Comparison of ENCODE assay signal across 8 mouse cellular contexts in the genomic region with DNA sequence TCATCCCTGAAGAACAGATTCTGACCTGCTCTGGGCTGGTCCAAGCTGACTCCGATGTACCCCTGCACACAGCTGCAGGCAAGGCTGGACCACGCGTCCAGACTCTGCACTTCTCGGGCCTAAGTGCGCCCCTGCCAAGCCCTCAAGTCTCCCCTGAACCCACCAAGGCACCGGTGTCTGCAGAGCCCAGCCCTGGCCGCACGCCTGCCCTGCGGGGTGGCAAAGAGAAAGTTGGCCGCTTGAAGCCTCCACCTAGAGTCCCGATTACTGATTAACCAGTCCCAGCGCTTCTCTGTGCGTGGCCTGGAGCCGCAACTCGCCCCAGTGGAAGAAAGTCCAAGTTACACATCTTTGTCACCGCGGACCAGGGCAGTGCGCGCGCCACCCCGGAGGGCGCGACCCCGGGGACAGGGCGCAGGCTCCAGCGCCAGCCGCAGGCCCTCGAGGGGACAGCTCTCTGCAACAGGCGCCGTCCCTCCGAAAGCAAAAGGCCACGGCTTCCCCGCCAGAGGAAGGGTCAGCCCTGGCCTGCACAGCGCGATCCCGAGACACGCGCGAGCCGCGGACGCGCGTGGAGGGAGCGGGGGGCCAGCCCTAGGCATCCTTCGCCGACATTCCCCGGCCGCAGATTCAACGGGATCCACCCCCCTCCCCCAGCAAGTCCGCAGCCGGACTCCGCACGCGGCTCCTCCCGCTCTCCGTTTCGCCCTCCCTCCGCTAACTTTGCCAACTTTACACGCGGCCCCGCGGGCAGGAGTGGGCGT. TPM values are rescaled to one million over a fixed set of nuclear protein-coding genes. Genes with fewer than 3 reads are reported as not detected.
DNase-seq lines count a peak whose midpoint lies in the region; ATAC-seq and TF ChIP-seq lines count a peak whose summit lies in the region.

No protein-coding gene starts in this region.

- H3K27me3 ChIP-seq in thymus, adult 2 months (ENCODE audit: control insufficient read depth, insufficient read depth, low read length) = no peaks in the 10 kb centered on the region
- no peaks in the 10 kb centered on the region for H3K27me3 ChIP-seq in intestine, embryonic 16.5 days (replicated peaks; ENCODE audit: control insufficient read depth, insufficient read depth, low read length)
- H3K27me3 ChIP-seq in liver, embryonic 16.5 days (ENCODE audit: control insufficient read depth, insufficient read depth, low read depth, low read length) = peaks cover 13% of the 10 kb centered on the region
- no peaks in the 10 kb centered on the region for H3K27me3 ChIP-seq in stomach, embryonic 16.5 days (ENCODE audit: control insufficient read depth, insufficient read depth, low read length)

- peaks cover 5% of the 10 kb centered on the region for H3K4me1 ChIP-seq in thymus, adult 2 months (replicated peaks; ENCODE audit: control insufficient read depth, insufficient read depth, low read length)
- peaks cover 9% of the 10 kb centered on the region; the same call in 1 of the 2 replicates for H3K4me1 ChIP-seq in embryonic fibroblast, embryonic 13.5 days (ENCODE audit: control insufficient read depth, insufficient read depth, low read length)
- H3K4me1 ChIP-seq in intestine, embryonic 16.5 days (ENCODE audit: control insufficient read depth, insufficient read depth, low read length) = peaks cover 23% of the 10 kb centered on the region
- H3K4me1 ChIP-seq in liver, embryonic 16.5 days (ENCODE audit: control insufficient read depth, low read depth, low read length) = peaks cover 5% of the 10 kb centered on the region; the same call in 1 of the 2 replicates
- peaks cover 39% of the 10 kb centered on the region for H3K4me1 ChIP-seq in stomach, embryonic 16.5 days (ENCODE audit: control insufficient read depth, insufficient read depth, low read length)

- DNase-seq in thymus, adult 2 months = no peak
- DNase-seq in thymus, adult 18-20 months = no peak
- no peak for DNase-seq in right cerebral cortex, postnatal 4 days

- WGBS in thymus, adult 2 months = 4% methylated on average over 62 of the region's 64 CpGs
- 1% methylated on average over 64 of the region's 64 CpGs for WGBS in intestine, embryonic 16.5 days
- 2% methylated on average over 64 of the region's 64 CpGs for WGBS in liver, embryonic 16.5 days (ENCODE audit: insufficient replicate concordance)
- 2% methylated on average over 62 of the region's 64 CpGs for WGBS in stomach, embryonic 16.5 days

- no peaks in the 10 kb centered on the region for H3K36me3 ChIP-seq in thymus, adult 2 months (ENCODE audit: control insufficient read depth, insufficient read depth, low read length)
- H3K36me3 ChIP-seq in intestine, embryonic 16.5 days (ENCODE audit: control insufficient read depth, insufficient read depth, low read length) = no peaks in the 10 kb centered on the region
- no peaks in the 10 kb centered on the region for H3K36me3 ChIP-seq in liver, embryonic 16.5 days (ENCODE audit: control insufficient read depth, insufficient read depth)
- H3K36me3 ChIP-seq in stomach, embryonic 16.5 days (ENCODE audit: control insufficient read depth, insufficient read depth, low read length) = no peaks in the 10 kb centered on the region

- H3K4me3 ChIP-seq in thymus, adult 2 months (ENCODE audit: control insufficient read depth, insufficient read depth, low read length) = peak overlapping the region; percentile 22
- peak overlapping the region; percentile 49 for H3K4me3 ChIP-seq in embryonic fibroblast, embryonic 13.5 days (ENCODE audit: insufficient read depth, low read length)
- peak overlapping the region; percentile 79 for H3K4me3 ChIP-seq in intestine, embryonic 16.5 days (ENCODE audit: low read length)
- H3K4me3 ChIP-seq in liver, embryonic 16.5 days (ENCODE audit: low read depth, low read length) = peak overlapping the region; percentile 62
- peak overlapping the region; percentile 72 for H3K4me3 ChIP-seq in stomach, embryonic 16.5 days (replicated peaks; ENCODE audit: low read length)

- H3K9me3 ChIP-seq in intestine, embryonic 16.5 days (ENCODE audit: control insufficient read depth, low read length) = no peaks in the 10 kb centered on the region
- no peaks in the 10 kb centered on the region for H3K9me3 ChIP-seq in liver, embryonic 16.5 days (replicated peaks; ENCODE audit: control insufficient read depth, low read length)
- H3K9me3 ChIP-seq in stomach, embryonic 16.5 days (replicated peaks; ENCODE audit: control insufficient read depth, low read length) = no peaks in the 10 kb centered on the region

- H3K27ac ChIP-seq in thymus, adult 2 months (ENCODE audit: control insufficient read depth, insufficient read depth, low read length) = no peak overlapping the region
- H3K27ac ChIP-seq in embryonic fibroblast, embryonic 13.5 days (ENCODE audit: insufficient read depth, low read length) = no peak overlapping the region
- H3K27ac ChIP-seq in intestine, embryonic 16.5 days (ENCODE audit: low read length) = peak overlapping the region; percentile 91
- H3K27ac ChIP-seq in liver, embryonic 16.5 days (ENCODE audit: low read length) = peak overlapping the region; percentile 86
- H3K27ac ChIP-seq in stomach, embryonic 16.5 days (ENCODE audit: low read length) = peak overlapping the region; percentile 76

- TF ChIP-seq CTCF in thymus, adult 2 months (IDR thresholded peaks at IDR 0.05; ENCODE audit: borderline replicate concordance, control insufficient read depth, extremely low read depth, insufficient read depth, low read length, poor library complexity) = no peak
- TF ChIP-seq CTCF in embryonic fibroblast, embryonic 13.5 days (IDR thresholded peaks at IDR 0.05; ENCODE audit: borderline replicate concordance, insufficient read depth, low read length) = no peak

- peak; percentile 47 for ATAC-seq in intestine, embryonic 16.5 days
- ATAC-seq in liver, embryonic 16.5 days (ENCODE audit: low read depth) = peak; percentile 84
- peak; percentile 42; the same call in 1 of the 2 replicates for ATAC-seq in stomach, embryonic 16.5 days (ENCODE audit: insufficient read depth, low FRiP score)
- ATAC-seq in CD4-positive, CD25-positive, alpha-beta regulatory T cell, adult 4 months = no peak

- H3K4me2 ChIP-seq in intestine, embryonic 16.5 days (ENCODE audit: low read depth, low read length) = peak overlapping the region; percentile 96
- peak overlapping the region; percentile 65 for H3K4me2 ChIP-seq in liver, embryonic 16.5 days (ENCODE audit: low read depth, low read length)
- peak overlapping the region; percentile 96 for H3K4me2 ChIP-seq in stomach, embryonic 16.5 days (ENCODE audit: low read depth, low read length)

- H3K9ac ChIP-seq in intestine, embryonic 16.5 days (ENCODE audit: low read depth, low read length) = peak overlapping the region; percentile 79
- peak overlapping the region; percentile 62 for H3K9ac ChIP-seq in liver, embryonic 16.5 days (ENCODE audit: low read depth, low read length)
- H3K9ac ChIP-seq in stomach, embryonic 16.5 days (ENCODE audit: low read length) = peak overlapping the region; percentile 81

- no peak for TF ChIP-seq POLR2A in thymus, adult 2 months (IDR thresholded peaks at IDR 0.05; ENCODE audit: control insufficient read depth, extremely low read depth, insufficient read depth, low read length, poor library complexity)
- TF ChIP-seq POLR2A in embryonic fibroblast, embryonic 13.5 days (IDR thresholded peaks at IDR 0.05; ENCODE audit: low read depth, low read length) = no peak

RNA-seq across cellular contexts. Expression of gene 2900026A02Rik, which starts 0.5 kb away (rescaled TPM):
- 6.9 and 7.8 TPM in 2 replicates for polyA plus RNA-seq in thymus, adult 2 months (2012; rRNA removed)
- polyA plus RNA-seq in embryonic fibroblast, embryonic 13.5 days (2011; ENCODE audit: insufficient read length, low read depth, missing spikeins) = 29.0 and 38.4 TPM in 2 replicates
- 8.3 and 9.5 TPM in 2 replicates for polyA plus RNA-seq in intestine, embryonic 16.5 days (2015; fragmentation: Nextera tagmentation; extraction: Ambion mirVana)
- 2.6 and 3.4 TPM in 2 replicates for polyA plus RNA-seq in liver, embryonic 16.5 days (2015; fragmentation: Nextera tagmentation; extraction: Ambion mirVana)
- polyA plus RNA-seq in stomach, embryonic 16.5 days (2015; fragmentation: Nextera tagmentation; extraction: Ambion mirVana) = 14.9 TPM in 2 replicates
- under 1 TPM; 0.89 to 0.98 TPM for polyA plus RNA-seq in CD4-positive, CD25-positive, alpha-beta regulatory T cell, adult 4 months (2017; shearing (Covaris generic))

RNA-seq across cellular contexts. Expression of gene Tmem211, which starts 6.1 kb away (rescaled TPM):
- 0.10 TPM in 1 of 2 replicates, not detected in the other for polyA plus RNA-seq in thymus, adult 2 months (2012; rRNA removed)
- not detected in 2 replicates for polyA plus RNA-seq in embryonic fibroblast, embryonic 13.5 days (2011; ENCODE audit: insufficient read length, low read depth, missing spikeins)
- polyA plus RNA-seq in intestine, embryonic 16.5 days (2015; fragmentation: Nextera tagmentation; extraction: Ambion mirVana) = 0.13 and 0.28 TPM in 2 replicates
- not detected in 2 replicates for polyA plus RNA-seq in liver, embryonic 16.5 days (2015; fragmentation: Nextera tagmentation; extraction: Ambion mirVana)
- polyA plus RNA-seq in stomach, embryonic 16.5 days (2015; fragmentation: Nextera tagmentation; extraction: Ambion mirVana) = 1.3 and 1.5 TPM in 2 replicates
- polyA plus RNA-seq in CD4-positive, CD25-positive, alpha-beta regulatory T cell, adult 4 months (2017; shearing (Covaris generic)) = not detected

Comparison
In these comparisons a context has a peak if more than half of its experiments do, and no peak if none do; other contexts are left out.
1. H3K27ac ChIP-seq: peak in intestine, embryonic 16.5 days (single experiment), liver, embryonic 16.5 days (single experiment) and stomach, embryonic 16.5 days (single experiment); none in thymus, adult 2 months (single experiment) and embryonic fibroblast, embryonic 13.5 days (single experiment).
2. H3K4me3 ChIP-seq: peak in every context shown above with its lines; median percentile 79 in intestine, embryonic 16.5 days; 72 in stomach, embryonic 16.5 days; 62 in liver, embryonic 16.5 days; 49 in embryonic fibroblast, embryonic 13.5 days; 22 in thymus, adult 2 months.
3. Peak in every context shown above with its lines, with median percentiles within 50 percentile points of each other: H3K4me2 ChIP-seq and H3K9ac ChIP-seq.